8 mouse cellular contexts compared by ENCODE assay signal in the genomic region with DNA sequence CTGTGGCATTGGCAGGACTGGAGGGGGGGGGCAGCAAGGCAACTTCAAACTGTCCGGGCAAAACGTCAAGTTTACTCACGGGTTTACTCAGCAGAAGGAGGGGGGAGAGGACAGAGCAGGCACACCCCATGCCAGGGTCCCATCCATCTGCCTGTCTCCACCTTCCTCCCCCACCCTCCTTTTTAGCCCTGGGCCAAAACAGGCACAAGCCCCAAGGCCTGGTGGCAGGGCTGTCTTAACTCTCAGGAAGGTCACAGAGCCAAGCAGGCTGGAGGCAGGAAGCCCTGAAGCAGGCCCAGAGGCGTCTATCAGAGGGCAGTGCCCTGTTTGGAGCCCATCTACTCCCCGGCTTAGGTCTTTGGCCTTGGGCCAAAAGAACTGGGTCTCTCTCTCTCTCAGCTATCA. TPM values are rescaled to one million over a fixed set of nuclear protein-coding genes. Genes with fewer than 3 reads are reported as not detected.
A peak's percentile ranks its signal among the peaks of the same experiment; 100 is the strongest.
DNase-seq lines count a peak whose midpoint lies in the region; ATAC-seq and TF ChIP-seq lines count a peak whose summit lies in the region.
"Had no signal": no experiment of that assay in that cellular context is flagged by ENCODE, and none has a peak within 500 bp of the region (broad histone marks: within the 10 kb centered on the region; RNA-seq: fewer than 3 reads in every experiment).

No protein-coding gene starts in this region.

- H3K27me3 ChIP-seq in kidney, postnatal 0 days (ENCODE audit: insufficient read depth, low read length), result no peaks in the 10 kb centered on the region

- H3K9me3 ChIP-seq in kidney, postnatal 0 days (replicated peaks; ENCODE audit: low read length), result no peaks in the 10 kb centered on the region

- no peak for TF ChIP-seq CTCF in embryonic fibroblast, embryonic 13.5 days (IDR thresholded peaks at IDR 0.05; ENCODE audit: borderline replicate concordance, insufficient read depth, low read length)
- no peak for TF ChIP-seq CTCF in kidney, postnatal 0 days (IDR thresholded peaks at IDR 0.05; ENCODE audit: low read depth)

- ATAC-seq in kidney, postnatal 0 days (replicated peaks; ENCODE audit: low FRiP score, low read depth), result no peak

- WGBS in kidney, postnatal 0 days, result 55% methylated on average over 5 of the region's 5 CpGs

- peak; percentile 66 for DNase-seq in ovary, adult 18-20 months (ENCODE audit: low spot score)
- DNase-seq in ovary, postnatal 14 days (ENCODE audit: low spot score), result no peak
- peak; percentile 72 for DNase-seq in adrenal gland, postnatal 25 days
- DNase-seq in kidney, postnatal 0 days (ENCODE audit: low spot score), result no peak
- no peak for DNase-seq in right cerebral cortex, postnatal 4 days
- no peak for DNase-seq in left cerebral cortex, postnatal 14 days (ENCODE audit: low spot score in 2 of 2)

- peak overlapping the region; percentile 6; the same call in 1 of the 2 replicates for H3K27ac ChIP-seq in embryonic fibroblast, embryonic 13.5 days (ENCODE audit: insufficient read depth, low read length)
- 0 out of 2 replicates have a peak overlapping the region, but pooled peaks have one; percentile 88 for H3K27ac ChIP-seq in kidney, postnatal 0 days

- H3K36me3 ChIP-seq in kidney, postnatal 0 days (ENCODE audit: insufficient read depth, low read length), result no peaks in the 10 kb centered on the region

- no peaks in the 10 kb centered on the region for H3K4me1 ChIP-seq in embryonic fibroblast, embryonic 13.5 days (ENCODE audit: control insufficient read depth, insufficient read depth, low read length)
- peaks cover 25% of the 10 kb centered on the region; the same call in 1 of the 2 replicates for H3K4me1 ChIP-seq in kidney, postnatal 0 days (replicated peaks; ENCODE audit: insufficient read depth, low read length)

- H3K4me3 ChIP-seq in embryonic fibroblast, embryonic 13.5 days (ENCODE audit: insufficient read depth, low read length), result no peak overlapping the region
- no peak overlapping the region for H3K4me3 ChIP-seq in kidney, postnatal 0 days (replicated peaks; ENCODE audit: low read depth, low read length)

- intact Hi-C loops in left cerebral cortex, postnatal 14 days (cut with DNase I), result no loop called here

- TF ChIP-seq POLR2A in embryonic fibroblast, embryonic 13.5 days (IDR thresholded peaks at IDR 0.05; ENCODE audit: low read depth, low read length), result no peak

- H3K9ac ChIP-seq in kidney, postnatal 0 days (ENCODE audit: low read depth, low read length), result no peak overlapping the region

- 0 out of 2 replicates have a peak overlapping the region, but pooled peaks have one; percentile 99 for H3K4me2 ChIP-seq in kidney, postnatal 0 days (ENCODE audit: low read length)

RNA-seq across cellular contexts. Expression of a gene that starts 4.5 kb away (rescaled TPM):
- total RNA-seq in adrenal gland, postnatal 25 days (2021), result 98.2 and 110 TPM in 2 replicates
- 46.9 and 56.0 TPM in 2 replicates for polyA plus RNA-seq in embryonic fibroblast, embryonic 13.5 days (2011; ENCODE audit: insufficient read length, low read depth, missing spikeins)
- polyA plus RNA-seq in kidney, postnatal 0 days (2015; fragmentation: Nextera tagmentation; extraction: Ambion mirVana), result 4.3 TPM in 2 replicates
- total RNA-seq in left cerebral cortex, postnatal 14 days (2021), result 1 to 10 TPM; 8.0 to 9.1 TPM

RNA-seq across cellular contexts. Expression of a gene that starts 12.5 kb away (rescaled TPM):
- total RNA-seq in adrenal gland, postnatal 25 days (2021), result 3.1 TPM in 1 of 2 replicates, not detected in the other
- polyA plus RNA-seq in embryonic fibroblast, embryonic 13.5 days (2011; ENCODE audit: insufficient read length, low read depth, missing spikeins), result not detected in 2 replicates
- polyA plus RNA-seq in kidney, postnatal 0 days (2015; fragmentation: Nextera tagmentation; extraction: Ambion mirVana), result 0.16 TPM in 1 of 2 replicates, not detected in the other
- 1 to 10 TPM; 1.6 to 4.0 TPM for total RNA-seq in left cerebral cortex, postnatal 14 days (2021)

RNA-seq across cellular contexts. Expression of a gene that starts 21.6 kb away (rescaled TPM):
- total RNA-seq in adrenal gland, postnatal 25 days (2021), result 34.7 and 35.4 TPM in 2 replicates
- polyA plus RNA-seq in embryonic fibroblast, embryonic 13.5 days (2011; ENCODE audit: insufficient read length, low read depth, missing spikeins), result 10.9 and 11.2 TPM in 2 replicates
- polyA plus RNA-seq in kidney, postnatal 0 days (2015; fragmentation: Nextera tagmentation; extraction: Ambion mirVana), result 28.8 and 29.8 TPM in 2 replicates
- total RNA-seq in left cerebral cortex, postnatal 14 days (2021), result 10 to 100 TPM; 30.6 to 31.4 TPM

RNA-seq across cellular contexts. Expression of a gene that starts 25.1 kb away (rescaled TPM):
- 0.55 TPM in 1 of 2 replicates, not detected in the other for total RNA-seq in adrenal gland, postnatal 25 days (2021)
- not detected in 2 replicates for polyA plus RNA-seq in embryonic fibroblast, embryonic 13.5 days (2011; ENCODE audit: insufficient read length, low read depth, missing spikeins)
- 6.2 TPM in 2 replicates for polyA plus RNA-seq in kidney, postnatal 0 days (2015; fragmentation: Nextera tagmentation; extraction: Ambion mirVana)
- under 1 TPM in 1 of 2 experiments, not detected in 1; 0.23 TPM for total RNA-seq in left cerebral cortex, postnatal 14 days (2021)
- polyA plus RNA-seq: embryonic facial prominence, embryonic 11.5 days had no signal

RNA-seq across cellular contexts. Expression of a gene that starts 28.1 kb away (rescaled TPM):
- 24.8 and 26.2 TPM in 2 replicates for total RNA-seq in adrenal gland, postnatal 25 days (2021)
- 142 and 174 TPM in 2 replicates for polyA plus RNA-seq in embryonic fibroblast, embryonic 13.5 days (2011; ENCODE audit: insufficient read length, low read depth, missing spikeins)
- 315 and 326 TPM in 2 replicates for polyA plus RNA-seq in kidney, postnatal 0 days (2015; fragmentation: Nextera tagmentation; extraction: Ambion mirVana)
- 1 to 10 TPM; 3.5 to 4.0 TPM for total RNA-seq in left cerebral cortex, postnatal 14 days (2021)

Comparison
In these comparisons a context has a peak if more than half of its experiments do, and no peak if none do; other contexts are left out.
1. DNase-seq: peak in ovary, adult 18-20 months (single experiment) and adrenal gland, postnatal 25 days (single experiment); none in ovary, postnatal 14 days (single experiment), kidney, postnatal 0 days (single experiment), right cerebral cortex, postnatal 4 days (single experiment) and left cerebral cortex, postnatal 14 days (0 of 2).